Mouse (Mus musculus): ENCODE measurements around the gene Bmf. TPM values are rescaled to one million over a fixed set of nuclear protein-coding genes. Genes with fewer than 3 reads are reported as not detected.
A peak's percentile ranks its signal among the peaks of the same experiment; 100 is the strongest.

Bmf gene
- polyA plus RNA-seq, 1 experiment from 2014 or later, result 0.99 TPM

- ATAC-seq (ENCODE audit: low read depth), result no peak
- no peaks in the 10 kb centered on the region for H3K9me3 ChIP-seq (ENCODE audit: control insufficient read depth, low read length)
- no peak overlapping the region for H3K4me3 ChIP-seq (ENCODE audit: low read depth, low read length)
- no peaks in the 10 kb centered on the region for H3K36me3 ChIP-seq (ENCODE audit: control insufficient read depth, insufficient read depth, low read length)
- no peak overlapping the region for H3K4me2 ChIP-seq (ENCODE audit: low read depth, low read length)
- 72% methylated on average over 8 of the region's 8 CpGs for WGBS
- peaks cover 10% of the 10 kb centered on the region for H3K4me1 ChIP-seq (ENCODE audit: control insufficient read depth, insufficient read depth, low read length)
- no peaks in the 10 kb centered on the region for H3K27me3 ChIP-seq (ENCODE audit: control insufficient read depth, insufficient read depth, low read length)
- H3K9ac ChIP-seq (replicated peaks; ENCODE audit: low read depth, low read length), result no peak overlapping the region
- H3K27ac ChIP-seq (ENCODE audit: low read depth, low read length), result no peak overlapping the region
These were observed 10.4 kb downstream of the Bmf start for GRCm38 (mm10) chr2:118539040-118539439.

- H3K36me3 ChIP-seq (ENCODE audit: control insufficient read depth, insufficient read depth, low read length), result no peaks in the 10 kb centered on the region
- no peak overlapping the region for H3K9ac ChIP-seq (replicated peaks; ENCODE audit: low read depth, low read length)
- H3K4me1 ChIP-seq (ENCODE audit: control insufficient read depth, insufficient read depth, low read length), result peaks cover 21% of the 10 kb centered on the region
- no peaks in the 10 kb centered on the region for H3K27me3 ChIP-seq (ENCODE audit: control insufficient read depth, insufficient read depth, low read length)
- WGBS, result 51% methylated on average over 4 of the region's 4 CpGs
- no peak overlapping the region for H3K4me2 ChIP-seq (ENCODE audit: low read depth, low read length)
- H3K27ac ChIP-seq (ENCODE audit: low read depth, low read length), result no peak overlapping the region
- H3K4me3 ChIP-seq (ENCODE audit: low read depth, low read length), result no peak overlapping the region
- ATAC-seq (ENCODE audit: low read depth), result no peak
- no peaks in the 10 kb centered on the region for H3K9me3 ChIP-seq (ENCODE audit: control insufficient read depth, low read length)
These were observed 12.3 kb downstream of the Bmf start for GRCm38 (mm10) chr2:118537226-118537625.

GRCm38 (mm10) chr2:118536553-118536952, 12.9 kb downstream of the Bmf start:
- H3K9me3 ChIP-seq (ENCODE audit: control insufficient read depth, low read length), result no peaks in the 10 kb centered on the region
- no peaks in the 10 kb centered on the region for H3K36me3 ChIP-seq (ENCODE audit: control insufficient read depth, insufficient read depth, low read length)
- no peak overlapping the region for H3K4me3 ChIP-seq (ENCODE audit: low read depth, low read length)
- H3K9ac ChIP-seq (replicated peaks; ENCODE audit: low read depth, low read length), result no peak overlapping the region
- peaks cover 27% of the 10 kb centered on the region for H3K4me1 ChIP-seq (ENCODE audit: control insufficient read depth, insufficient read depth, low read length)
- H3K27me3 ChIP-seq (ENCODE audit: control insufficient read depth, insufficient read depth, low read length), result no peaks in the 10 kb centered on the region
- H3K27ac ChIP-seq (ENCODE audit: low read depth, low read length), result 0 out of 2 replicates have a peak overlapping the region, but pooled peaks have one; percentile 16
- 72% methylated on average over 8 of the region's 8 CpGs for WGBS
- H3K4me2 ChIP-seq (ENCODE audit: low read depth, low read length), result no peak overlapping the region
- ATAC-seq (ENCODE audit: low read depth), result no peak

GRCm38 (mm10) chr2:118536111-118536510, 13.4 kb downstream of the Bmf start:
- WGBS, result 76% methylated on average over 6 of the region's 6 CpGs
- no peak overlapping the region for H3K9ac ChIP-seq (replicated peaks; ENCODE audit: low read depth, low read length)
- no peaks in the 10 kb centered on the region for H3K27me3 ChIP-seq (ENCODE audit: control insufficient read depth, insufficient read depth, low read length)
- no peak overlapping the region for H3K4me2 ChIP-seq (ENCODE audit: low read depth, low read length)
- H3K4me1 ChIP-seq (ENCODE audit: control insufficient read depth, insufficient read depth, low read length), result peaks cover 31% of the 10 kb centered on the region
- ATAC-seq (ENCODE audit: low read depth), result no peak
- no peaks in the 10 kb centered on the region for H3K9me3 ChIP-seq (ENCODE audit: control insufficient read depth, low read length)
- no peak overlapping the region for H3K4me3 ChIP-seq (ENCODE audit: low read depth, low read length)
- no peak overlapping the region for H3K27ac ChIP-seq (ENCODE audit: low read depth, low read length)
- no peaks in the 10 kb centered on the region for H3K36me3 ChIP-seq (ENCODE audit: control insufficient read depth, insufficient read depth, low read length)

- no peak overlapping the region for H3K4me2 ChIP-seq (ENCODE audit: low read depth, low read length)
- no peak for ATAC-seq (ENCODE audit: low read depth)
- H3K27me3 ChIP-seq (ENCODE audit: control insufficient read depth, insufficient read depth, low read length), result no peaks in the 10 kb centered on the region
- peaks cover 40% of the 10 kb centered on the region for H3K4me1 ChIP-seq (ENCODE audit: control insufficient read depth, insufficient read depth, low read length)
- H3K9me3 ChIP-seq (ENCODE audit: control insufficient read depth, low read length), result no peaks in the 10 kb centered on the region
- no peak overlapping the region for H3K4me3 ChIP-seq (ENCODE audit: low read depth, low read length)
- H3K9ac ChIP-seq (replicated peaks; ENCODE audit: low read depth, low read length), result no peak overlapping the region
- peak overlapping the region; percentile 58; the same call in 1 of the 2 replicates for H3K27ac ChIP-seq (ENCODE audit: low read depth, low read length)
- WGBS, result 52% methylated on average over 6 of the region's 6 CpGs
- H3K36me3 ChIP-seq (ENCODE audit: control insufficient read depth, insufficient read depth, low read length), result no peaks in the 10 kb centered on the region
These were observed 15.5 kb downstream of the Bmf start for GRCm38 (mm10) chr2:118533969-118534368.

GRCm38 (mm10) chr2:118532855-118533675, 16.4 kb downstream of the Bmf start:
- H3K4me2 ChIP-seq (ENCODE audit: low read depth, low read length), result no peak overlapping the region
- no peaks in the 10 kb centered on the region for H3K9me3 ChIP-seq (ENCODE audit: control insufficient read depth, low read length)
- H3K9ac ChIP-seq (replicated peaks; ENCODE audit: low read depth, low read length), result 0 out of 2 replicates have a peak overlapping the region, but pooled peaks have one; percentile 25
- peaks cover 40% of the 10 kb centered on the region for H3K4me1 ChIP-seq (ENCODE audit: control insufficient read depth, insufficient read depth, low read length)
- no peaks in the 10 kb centered on the region for H3K27me3 ChIP-seq (ENCODE audit: control insufficient read depth, insufficient read depth, low read length)
- H3K4me3 ChIP-seq (ENCODE audit: low read depth, low read length), result no peak overlapping the region
- 1% methylated on average over 6 of the region's 6 CpGs for WGBS
- ATAC-seq (ENCODE audit: low read depth), result peak; percentile 83
- peak overlapping the region; percentile 58 for H3K27ac ChIP-seq (ENCODE audit: low read depth, low read length)
- no peaks in the 10 kb centered on the region for H3K36me3 ChIP-seq (ENCODE audit: control insufficient read depth, insufficient read depth, low read length)

- no peak for ATAC-seq (ENCODE audit: low read depth)
- peaks cover 40% of the 10 kb centered on the region for H3K4me1 ChIP-seq (ENCODE audit: control insufficient read depth, insufficient read depth, low read length)
- WGBS, result 27% methylated on average over 10 of the region's 10 CpGs
These were observed 17.1 kb downstream of the Bmf start for GRCm38 (mm10) chr2:118532401-118532800.

GRCm38 (mm10) chr2:118529466-118530181, 19.9 kb downstream of the Bmf start:
- Histone ChIP-seq H3K36me3 (ENCODE audit: control insufficient read depth, insufficient read depth, low read length) (no peaks in the 10 kb centered on the region), H3K4me2 (ENCODE audit: low read depth, low read length) (no peak overlapping the region), H3K9me3 (ENCODE audit: control insufficient read depth, low read length) (no peaks in the 10 kb centered on the region), H3K27ac (ENCODE audit: low read depth, low read length) (no peak overlapping the region), H3K4me3 (ENCODE audit: low read depth, low read length) (no peak overlapping the region), H3K9ac (replicated peaks; ENCODE audit: low read depth, low read length) (no peak overlapping the region), H3K4me1 (ENCODE audit: control insufficient read depth, insufficient read depth, low read length) (peaks cover 35% of the 10 kb centered on the region), H3K27me3 (ENCODE audit: control insufficient read depth, insufficient read depth, low read length) (no peaks in the 10 kb centered on the region)
- 4% methylated on average over 7 of the region's 7 CpGs for WGBS
- ATAC-seq (ENCODE audit: low read depth), result peak; percentile 47; the same call in 1 of the 2 replicates

More at GRCm38 (mm10) chr2:118532401-118532800, 17.1 kb downstream of the Bmf start:
- no peaks in the 10 kb centered on the region for H3K27me3 ChIP-seq (ENCODE audit: control insufficient read depth, insufficient read depth, low read length)
- H3K4me3 ChIP-seq (ENCODE audit: low read depth, low read length), result no peak overlapping the region
- H3K4me2 ChIP-seq (ENCODE audit: low read depth, low read length), result no peak overlapping the region
- H3K27ac ChIP-seq (ENCODE audit: low read depth, low read length), result peak overlapping the region; percentile 13; the same call in 1 of the 2 replicates
- no peaks in the 10 kb centered on the region for H3K9me3 ChIP-seq (ENCODE audit: control insufficient read depth, low read length)
- H3K9ac ChIP-seq (replicated peaks; ENCODE audit: low read depth, low read length), result no peak overlapping the region
- H3K36me3 ChIP-seq (ENCODE audit: control insufficient read depth, insufficient read depth, low read length), result no peaks in the 10 kb centered on the region

GRCm38 (mm10) chr2:118526545-118526944, 22.9 kb downstream of the Bmf start:
- ATAC-seq (ENCODE audit: low read depth), result no peak
- H3K4me2 ChIP-seq (ENCODE audit: low read depth, low read length), result no peak overlapping the region
- no peak overlapping the region for H3K4me3 ChIP-seq (ENCODE audit: low read depth, low read length)
- H3K4me1 ChIP-seq (ENCODE audit: control insufficient read depth, insufficient read depth, low read length), result peaks cover 12% of the 10 kb centered on the region
- 92% methylated on average over 5 of the region's 5 CpGs for WGBS
- H3K27me3 ChIP-seq (ENCODE audit: control insufficient read depth, insufficient read depth, low read length), result no peaks in the 10 kb centered on the region
- H3K9ac ChIP-seq (replicated peaks; ENCODE audit: low read depth, low read length), result no peak overlapping the region
- H3K9me3 ChIP-seq (ENCODE audit: control insufficient read depth, low read length), result no peaks in the 10 kb centered on the region
- H3K36me3 ChIP-seq (ENCODE audit: control insufficient read depth, insufficient read depth, low read length), result no peaks in the 10 kb centered on the region
- no peak overlapping the region for H3K27ac ChIP-seq (ENCODE audit: low read depth, low read length)

All from neural tube, embryonic 14.5 days (tissue).